Mouse (Mus musculus): Measurements from ENCODE around the gene Fbxo39.
A peak's percentile ranks its signal among the peaks of the same experiment; 100 is the strongest.

The Fbxo39 gene

GRCm38 (mm10) chr11:72314151-72314895, at the start of gene Fbxo39:
Gene Fbxo39, plus strand, starts transcription at chr11:72314444.
- DNase-seq (ENCODE audit: low spot score in 2 of 2): peak in 1 of 2 experiments; percentile 64

GRCm38 (mm10) chr11:72265483-72265882, 48.8 kb upstream of the Fbxo39 start:
- DNase-seq (ENCODE audit: low spot score in 2 of 2): peak in 1 of 2 experiments; percentile 37

- DNase-seq (ENCODE audit: low spot score in 2 of 2): peak in 1 of 2 experiments; percentile 48
Measured at GRCm38 (mm10) chr11:72266207-72266959, 47.9 kb upstream of the Fbxo39 start.

GRCm38 (mm10) chr11:72266960-72267560, 47.2 kb upstream of the Fbxo39 start, which contains the start of gene Slc13a5:
Gene Slc13a5, minus strand, starts transcription at chr11:72267222.
- no peak for DNase-seq (ENCODE audit: low spot score in 2 of 2)

GRCm38 (mm10) chr11:72271761-72272160, 42.5 kb upstream of the Fbxo39 start:
- DNase-seq (ENCODE audit: low spot score in 2 of 2): no peak

- DNase-seq (ENCODE audit: low spot score in 2 of 2): peak in 1 of 2 experiments; percentile 13
Measured at GRCm38 (mm10) chr11:72273341-72273740, 40.9 kb upstream of the Fbxo39 start.

GRCm38 (mm10) chr11:72281143-72281851, 32.9 kb upstream of the Fbxo39 start:
- no peak for DNase-seq (ENCODE audit: low spot score in 2 of 2)

GRCm38 (mm10) chr11:72281852-72282400, 32.3 kb upstream of the Fbxo39 start:
- DNase-seq (ENCODE audit: low spot score in 2 of 2): no peak

- DNase-seq (ENCODE audit: low spot score in 2 of 2): no peak
Measured at GRCm38 (mm10) chr11:72283486-72284224, 30.6 kb upstream of the Fbxo39 start.

GRCm38 (mm10) chr11:72284532-72285182, 29.6 kb upstream of the Fbxo39 start:
- peak in 1 of 2 experiments; percentile 23 for DNase-seq (ENCODE audit: low spot score in 2 of 2)

- DNase-seq (ENCODE audit: low spot score in 2 of 2): no peak
Measured at GRCm38 (mm10) chr11:72285971-72286480, 28.2 kb upstream of the Fbxo39 start.

- DNase-seq (ENCODE audit: low spot score in 2 of 2): no peak
Measured at GRCm38 (mm10) chr11:72286651-72287050, 27.6 kb upstream of the Fbxo39 start.

GRCm38 (mm10) chr11:72287126-72287525, 27.1 kb upstream of the Fbxo39 start:
- no peak for DNase-seq (ENCODE audit: low spot score in 2 of 2)

- no peak for DNase-seq (ENCODE audit: low spot score in 2 of 2)
Measured at GRCm38 (mm10) chr11:72287543-72287942, 26.7 kb upstream of the Fbxo39 start.

GRCm38 (mm10) chr11:72293116-72293515, 21.1 kb upstream of the Fbxo39 start:
- no peak for DNase-seq (ENCODE audit: low spot score in 2 of 2)

GRCm38 (mm10) chr11:72301334-72301733, 12.9 kb upstream of the Fbxo39 start, which contains the start of gene Xaf1:
Gene Xaf1, plus strand, starts transcription at chr11:72301629.
- DNase-seq (ENCODE audit: low spot score in 2 of 2): peak in 1 of 2 experiments; percentile 50

- peak; percentile 43 to 78 for DNase-seq (ENCODE audit: low spot score in 2 of 2)
Measured at GRCm38 (mm10) chr11:72302230-72302629, 12.0 kb upstream of the Fbxo39 start.

GRCm38 (mm10) chr11:72307461-72307860, 6.8 kb upstream of the Fbxo39 start:
- peak in 1 of 2 experiments; percentile 37 for DNase-seq (ENCODE audit: low spot score in 2 of 2)

- no peak for DNase-seq (ENCODE audit: low spot score in 2 of 2)
Measured at GRCm38 (mm10) chr11:72308982-72309381, 5.3 kb upstream of the Fbxo39 start.

- no peak for DNase-seq (ENCODE audit: low spot score in 2 of 2)
Measured at GRCm38 (mm10) chr11:72310491-72310890, 3.8 kb upstream of the Fbxo39 start.

Measured in left cerebral cortex, adult 9 months (tissue).